Mouse (Mus musculus) liver, embryonic 11.5 days (tissue): ENCODE measurements around the gene Zfp735. TPM values are rescaled to one million over a fixed set of nuclear protein-coding genes. Genes with fewer than 3 reads are reported as not detected.

Experiments
- ATAC-seq: fragments of 200-750 bp; cut with Nextera tagmentation; replicated peaks from 2 replicates; pipeline ENCODE4 v1.8.0; 2017; ENCODE audit warnings: moderate number of reproducible peaks, mild to moderate bottlenecking, moderate TSS enrichment, moderate library complexity; ENCODE audit not compliant: low FRiP score
- DNase-seq: peaks from one replicate; pipeline ENCODE4 v3.0.0-alpha.2; 2017; ENCODE audit warnings: low spot score
- H3K27ac ChIP-seq: fragments of 300-500 bp; sonication (generic); 2 replicates; pipeline ENCODE4 v1.5.1; 2014; ENCODE audit warnings: mild to moderate bottlenecking, low read depth, low read length, control low read depth
- H3K27me3 ChIP-seq: fragments of 300-500 bp; sonication (generic); replicated peaks from 2 replicates; pipeline ENCODE4 v1.6.1; 2014; ENCODE audit warnings: low read length, mixed read lengths; ENCODE audit not compliant: control insufficient read depth, insufficient read depth
- H3K36me3 ChIP-seq: fragments of 300-500 bp; sonication (generic); 2 replicates; pipeline ENCODE4 v1.6.1; 2014; ENCODE audit warnings: mild to moderate bottlenecking, low read length, moderate library complexity, mixed read lengths; ENCODE audit not compliant: control insufficient read depth, insufficient read depth
- H3K4me1 ChIP-seq: fragments of 300-500 bp; sonication (generic); replicated peaks from 2 replicates; pipeline ENCODE4 v1.6.1; 2014; ENCODE audit warnings: low read length, mixed read lengths; ENCODE audit not compliant: control insufficient read depth, insufficient read depth
- H3K4me2 ChIP-seq: fragments of 300-500 bp; sonication (generic); 2 replicates; pipeline ENCODE4 v1.6.1; 2014; ENCODE audit warnings: mild to moderate bottlenecking, control low read depth, moderate library complexity
- H3K4me3 ChIP-seq: fragments of 300-500 bp; sonication (generic); 2 replicates; pipeline ENCODE4 v1.5.1; 2014; ENCODE audit warnings: low read depth, low read length, control low read depth
- H3K9ac ChIP-seq: fragments of 300-500 bp; sonication (generic); 2 replicates; pipeline ENCODE4 v1.6.1; 2014; ENCODE audit warnings: low read depth, low read length, control low read depth
- H3K9me3 ChIP-seq: fragments of 300-500 bp; sonication (generic); 2 replicates; pipeline ENCODE4 v1.6.1; 2016; ENCODE audit warnings: low read length, inconsistent platforms, mixed read lengths; ENCODE audit not compliant: control insufficient read depth
- WGBS: fragments of 180-500 bp; shearing (Covaris S2); extraction: QIAGEN DNeasy Blood & Tissue Kit; methylation state at CpG from one replicate; pipeline ENCODE4 v1.1.7; 2014; 5-methylcytosine and 5-hydroxymethylcytosine counted together
- polyA plus RNA-seq: library from polyadenylated mRNA; unstranded; fragments of >200 nt; fragmentation: Nextera tagmentation; extraction: Ambion mirVana; gene quantifications from 2 replicates; pipeline ENCODE4 v1.2.1, GENCODE M21; 2014

Zfp735 gene
- not detected in 2 replicates for polyA plus RNA-seq

- Histone ChIP-seq H3K9me3 (no peaks in the 10 kb centered on the region), H3K9ac (no peak within 1 kb of the TSS), H3K36me3 (no peaks in the 10 kb centered on the region), H3K4me3 (no peak within 1 kb of the TSS), H3K4me2 (no peak within 1 kb of the TSS), H3K27ac (no peak within 1 kb of the TSS), H3K4me1 (no peaks in the 10 kb centered on the region), H3K27me3 (no peaks in the 10 kb centered on the region)
- WGBS: 69% methylated on average over 2 of the region's 2 CpGs
- DNase-seq (no peak), ATAC-seq (no peak)
Observed at GRCm38 (mm10) chr11:73688478-73688877, at the start of gene Zfp735. Zfp735 (plus strand) TSS chr11:73688778.

DNA sequence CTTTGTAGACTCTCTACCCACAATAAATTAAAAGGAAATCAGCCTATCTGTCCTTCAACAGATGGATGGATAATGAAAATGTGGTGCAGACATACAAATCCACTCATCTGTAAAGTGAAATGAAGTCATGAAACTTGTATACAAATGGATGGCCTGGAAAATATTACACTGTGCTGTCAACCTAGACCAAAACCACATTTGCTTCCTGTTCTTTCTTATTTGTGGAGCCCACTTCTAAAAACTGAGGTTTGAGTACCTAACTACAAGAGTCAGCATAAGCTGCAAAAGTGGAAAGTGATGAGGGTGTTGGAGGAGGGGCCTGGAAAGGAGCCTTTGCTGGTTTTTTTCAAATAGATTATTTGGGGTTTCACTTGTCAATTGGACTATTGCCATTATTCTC is 70.5 kb downstream of the Zfp735 start:
- Histone ChIP-seq H3K36me3 (no peaks in the 10 kb centered on the region), H3K9ac (no peak overlapping the region), H3K27ac (no peak overlapping the region), H3K9me3 (0 out of 2 replicates have a peak, but pooled peaks cover 5% of the 10 kb centered on the region), H3K4me3 (no peak overlapping the region), H3K4me1 (no peaks in the 10 kb centered on the region), H3K27me3 (no peaks in the 10 kb centered on the region), H3K4me2 (no peak overlapping the region)
- ATAC-seq (no peak), DNase-seq (no peak)

Other genes with a start within 250 kb of the Zfp735 start
- gene Olfr380, start 231.3 kb upstream of the Zfp735 start, polyA plus RNA-seq: not detected in 2 replicates
- not detected in 2 replicates for gene Olfr381, start 197.2 kb upstream of the Zfp735 start, polyA plus RNA-seq
- not detected in 2 replicates for gene Olfr382, start 171.6 kb upstream of the Zfp735 start, polyA plus RNA-seq
- gene Olfr385, start 95.8 kb upstream of the Zfp735 start, polyA plus RNA-seq: not detected in 2 replicates
- gene Olfr384, start 90.2 kb upstream of the Zfp735 start, polyA plus RNA-seq: not detected in 2 replicates
- gene Olfr389, start 91.9 kb downstream of the Zfp735 start, polyA plus RNA-seq: not detected in 2 replicates
- not detected in 2 replicates for gene Olfr390, start 94.2 kb downstream of the Zfp735 start, polyA plus RNA-seq
- gene Olfr391-ps, start 114.3 kb downstream of the Zfp735 start, polyA plus RNA-seq: not detected in 2 replicates
- gene Olfr392, start 128.3 kb downstream of the Zfp735 start, polyA plus RNA-seq: not detected in 2 replicates
- gene Olfr393, start 162.7 kb downstream of the Zfp735 start, polyA plus RNA-seq: not detected in 2 replicates
- gene Olfr394, start 202.0 kb downstream of the Zfp735 start, polyA plus RNA-seq: not detected in 2 replicates
- gene Olfr395, start 220.5 kb downstream of the Zfp735 start, polyA plus RNA-seq: not detected in 2 replicates
- not detected in 2 replicates for gene Olfr23, start 247.9 kb downstream of the Zfp735 start, polyA plus RNA-seq